Mouse (Mus musculus) liver, embryonic 14.5 days (tissue): ENCODE measurements at regions not wholly inside any gene's neighbourhood (a gene's known extent, or its start where the extent isn't known, plus 50 kb on each side); places are given as distances from the start of the nearest gene placed in this dataset.

Experiments used
- ATAC-seq: fragments of 200-750 bp; cut with Nextera tagmentation; 2 replicates; pipeline ENCODE4 v1.8.0; 2017; ENCODE audit warnings: moderate number of reproducible peaks, mild to moderate bottlenecking, moderate library complexity; ENCODE audit not compliant: insufficient read depth
- DNase-seq, 3 experiments: peaks; one replicate each; pipeline ENCODE4 v3.0.0-alpha.2; 2012 to 2013; ENCODE audit warnings: low read depth in 3 of 3, low spot score in 3 of 3
- H3K27ac ChIP-seq: fragments of 300-500 bp; sonication (generic); 2 replicates; pipeline ENCODE4 v1.5.1; 2014; ENCODE audit warnings: moderate library complexity, mild to moderate bottlenecking, control low read depth, inconsistent platforms
- H3K27me3 ChIP-seq: fragments of 300-500 bp; sonication (generic); 2 replicates; pipeline ENCODE4 v1.6.1; 2014; ENCODE audit warnings: mild to moderate bottlenecking, low read length, moderate library complexity; ENCODE audit not compliant: control insufficient read depth, insufficient read depth
- H3K36me3 ChIP-seq: fragments of 300-500 bp; sonication (generic); replicated peaks from 2 replicates; pipeline ENCODE4 v1.6.1; 2014; ENCODE audit warnings: low read depth; ENCODE audit not compliant: control insufficient read depth, insufficient read depth
- H3K4me1 ChIP-seq, 2 experiments: fragments of 200-500 bp in 1 of 2; fragments of 300-500 bp in 1 of 2; sonication (generic) in 1 of 2; replicated peaks; 2 replicates each; pipeline ENCODE4 v1.6.1; 2012 to 2014; ENCODE audit warnings: antibody characterized with exemption in 1 of 2, inconsistent platforms in 1 of 2, low read length in 1 of 2; ENCODE audit not compliant: control insufficient read depth in 2 of 2, insufficient read depth in 2 of 2
- H3K4me2 ChIP-seq: fragments of 300-500 bp; sonication (generic); 2 replicates; pipeline ENCODE4 v1.6.1; 2014; ENCODE audit warnings: low read depth, mild to moderate bottlenecking, control low read depth, moderate library complexity
- H3K4me3 ChIP-seq, 2 experiments: fragments of 200-500 bp in 1 of 2; fragments of 300-500 bp in 1 of 2; sonication (generic) in 1 of 2; 2 replicates each; pipeline ENCODE4 v1.5.1; 2012 to 2014; ENCODE audit warnings: low read depth in 2 of 2, low read length in 2 of 2, mild to moderate bottlenecking in 2 of 2, control low read depth in 1 of 2, inconsistent platforms in 1 of 2, moderate library complexity in 1 of 2; ENCODE audit not compliant: insufficient read depth in 1 of 2
- H3K9ac ChIP-seq: fragments of 300-500 bp; sonication (generic); replicated peaks from 2 replicates; pipeline ENCODE4 v1.6.1; 2014; ENCODE audit warnings: mild to moderate bottlenecking, control low read depth, moderate library complexity
- H3K9me3 ChIP-seq: fragments of 300-500 bp; sonication (generic); 2 replicates; pipeline ENCODE4 v1.6.1; 2016; ENCODE audit warnings: low read length, mixed read lengths; ENCODE audit not compliant: control insufficient read depth
- CTCF ChIP-seq: IDR thresholded peaks from 2 replicates; pipeline ENCODE4 v1.5.1; 2016; ENCODE audit warnings: antibody characterized with exemption, low read depth, control low read depth
- EP300 ChIP-seq: IDR thresholded peaks from 2 replicates; pipeline ENCODE4 v1.6.1; 2016; ENCODE audit warnings: antibody characterized with exemption, low read depth
- WGBS: fragments of 180-500 bp; shearing (Covaris S2); extraction: QIAGEN DNeasy Blood & Tissue Kit; methylation state at CpG from one replicate; pipeline ENCODE4 v1.1.7; 2014; ENCODE audit not compliant: insufficient replicate concordance; 5-methylcytosine and 5-hydroxymethylcytosine counted together

- no peak overlapping the region for H3K27ac ChIP-seq
- WGBS, result 70% methylated on average over 7 of the region's 7 CpGs
- H3K36me3 ChIP-seq, result no peaks in the 10 kb centered on the region
- no peaks in the 10 kb centered on the region for H3K9me3 ChIP-seq
- DNase-seq (no peak), ATAC-seq (no peak)
- H3K4me1 ChIP-seq, result no peaks in the 10 kb centered on the region
- H3K27me3 ChIP-seq, result no peaks in the 10 kb centered on the region
- no peak overlapping the region for H3K4me3 ChIP-seq
- no peak for TF ChIP-seq CTCF
- TF ChIP-seq EP300, result no peak
- no peak overlapping the region for H3K9ac ChIP-seq
- no peak overlapping the region for H3K4me2 ChIP-seq
Measured at GRCm38 (mm10) chr3:140150530-140150951, 945.0 kb downstream of the Stpg2 start.

- Histone ChIP-seq H3K27ac (no peak overlapping the region), H3K4me2 (no peak overlapping the region), H3K9ac (no peak overlapping the region), H3K27me3 (no peaks in the 10 kb centered on the region), H3K4me3 (no peak overlapping the region), H3K4me1 (no peaks in the 10 kb centered on the region), H3K9me3 (no peaks in the 10 kb centered on the region), H3K36me3 (no peaks in the 10 kb centered on the region)
- ATAC-seq, result no peak
- no peak for DNase-seq
- TF ChIP-seq CTCF, result no peak
- no peak for TF ChIP-seq EP300
- WGBS, result 62% methylated on average over 2 of the region's 2 CpGs
Measured at GRCm38 (mm10) chr3:140179471-140179870, 974.0 kb downstream of the Stpg2 start.

GRCm38 (mm10) chr3:140182690-140183089 is 977.2 kb downstream of the Stpg2 start:
- H3K36me3 ChIP-seq, result no peaks in the 10 kb centered on the region
- no peak overlapping the region for H3K9ac ChIP-seq
- no peak overlapping the region for H3K4me2 ChIP-seq
- ATAC-seq, result no peak
- WGBS, result 69% methylated on average over 4 of the region's 4 CpGs
- TF ChIP-seq EP300 (no peak), CTCF (no peak)
- no peaks in the 10 kb centered on the region for H3K9me3 ChIP-seq
- H3K27ac ChIP-seq, result no peak overlapping the region
- no peaks in the 10 kb centered on the region for H3K4me1 ChIP-seq
- H3K27me3 ChIP-seq, result no peaks in the 10 kb centered on the region
- no peak for DNase-seq
- H3K4me3 ChIP-seq, result no peak overlapping the region

GRCm38 (mm10) chr3:140184899-140185525 is 979.5 kb downstream of the Stpg2 start:
- Histone ChIP-seq H3K4me1 (no peaks in the 10 kb centered on the region), H3K36me3 (no peaks in the 10 kb centered on the region), H3K4me3 (no peak overlapping the region), H3K9ac (no peak overlapping the region), H3K9me3 (no peaks in the 10 kb centered on the region), H3K4me2 (no peak overlapping the region), H3K27ac (no peak overlapping the region), H3K27me3 (no peaks in the 10 kb centered on the region)
- TF ChIP-seq CTCF (no peak), EP300 (no peak)
- ATAC-seq (no peak), DNase-seq (no peak)
- WGBS, result 47% methylated on average over 4 of the region's 4 CpGs

- no peak overlapping the region for H3K9ac ChIP-seq
- no peak overlapping the region for H3K27ac ChIP-seq
- H3K27me3 ChIP-seq, result no peaks in the 10 kb centered on the region
- no peaks in the 10 kb centered on the region for H3K36me3 ChIP-seq
- TF ChIP-seq EP300, result no peak
- TF ChIP-seq CTCF, result no peak
- no peak for DNase-seq
- no peaks in the 10 kb centered on the region for H3K9me3 ChIP-seq
- H3K4me3 ChIP-seq, result no peak overlapping the region
- H3K4me1 ChIP-seq, result no peaks in the 10 kb centered on the region
- no peak for ATAC-seq
- no peak overlapping the region for H3K4me2 ChIP-seq
Measured at GRCm38 (mm10) chr3:140205914-140206313, 1000.4 kb downstream of the Stpg2 start.
